Mouse (Mus musculus) naive thymus-derived CD4-positive, alpha-beta T cell, adult 2 months (primary cell): ENCODE data around the gene Tescl.
A peak's percentile ranks its signal among the peaks of the same experiment; 100 is the strongest.

ENCODE experiments used
- DNase-seq: peaks from one replicate; pipeline ENCODE4 v3.0.0-alpha.2; 2011; ENCODE audit warnings: low read depth

Tescl gene

GRCm38 (mm10) chr7:24299823-24300481 is 33.8 kb downstream of the Tescl start:
- no peak for DNase-seq

GRCm38 (mm10) chr7:24298973-24299708 is 34.6 kb downstream of the Tescl start:
- peak; percentile 80 for DNase-seq

DNA sequence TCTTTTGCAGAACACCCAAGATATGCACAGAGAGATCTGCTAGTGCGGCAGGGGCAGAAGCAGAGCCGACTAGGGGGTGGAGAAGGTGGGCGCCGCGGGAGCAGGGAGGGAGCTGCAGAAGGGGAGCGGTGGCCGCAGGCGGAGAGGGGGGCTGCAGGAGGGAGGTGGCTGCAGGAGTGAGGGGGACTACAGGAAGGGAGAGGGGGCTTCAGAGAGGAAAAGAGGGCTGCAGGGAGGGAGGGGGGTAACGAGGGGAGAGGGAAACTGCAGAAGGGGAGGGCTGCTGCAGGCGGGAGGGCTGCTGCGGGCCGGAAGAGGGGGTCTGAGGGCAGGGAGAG is 35.1 kb downstream of the Tescl start:
- no peak for DNase-seq

DNA sequence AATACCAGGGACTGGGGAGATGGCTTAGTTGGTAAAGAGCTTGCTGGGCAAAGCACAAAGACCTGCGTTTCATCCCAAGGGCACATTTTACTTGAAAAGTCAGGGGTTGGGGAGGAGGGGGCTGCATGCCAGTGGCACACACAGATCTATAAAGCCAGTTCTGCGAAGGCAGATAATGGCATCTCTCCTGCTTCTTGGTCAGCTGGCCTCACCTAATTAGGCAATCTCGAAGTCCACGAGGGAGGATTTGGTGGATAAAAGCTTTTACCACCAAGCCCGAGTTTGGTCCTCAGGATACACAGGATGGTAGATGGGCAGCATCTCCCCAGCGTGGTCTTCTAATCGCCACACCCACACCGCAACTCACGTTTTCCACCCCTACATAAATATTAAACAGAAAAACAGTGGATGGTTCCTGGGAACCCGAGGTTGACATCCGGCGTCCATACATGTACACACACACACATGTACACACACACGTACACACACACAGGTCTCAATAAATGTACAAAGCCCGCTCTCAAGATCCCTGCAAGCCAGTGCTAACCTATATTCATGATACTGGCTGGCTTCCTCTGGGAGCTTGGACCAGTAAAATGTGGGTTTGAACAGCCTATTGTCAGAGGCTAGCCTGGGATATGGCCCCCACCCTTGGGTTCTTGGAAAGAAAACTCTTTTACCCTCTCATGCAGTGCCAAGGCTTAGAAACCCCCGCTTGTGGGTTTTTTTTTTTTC is 36.2 kb downstream of the Tescl start:
- DNase-seq = no peak

- no peak for DNase-seq
These were observed 37.4 kb downstream of the Tescl start for GRCm38 (mm10) chr7:24296386-24296785.

DNA sequence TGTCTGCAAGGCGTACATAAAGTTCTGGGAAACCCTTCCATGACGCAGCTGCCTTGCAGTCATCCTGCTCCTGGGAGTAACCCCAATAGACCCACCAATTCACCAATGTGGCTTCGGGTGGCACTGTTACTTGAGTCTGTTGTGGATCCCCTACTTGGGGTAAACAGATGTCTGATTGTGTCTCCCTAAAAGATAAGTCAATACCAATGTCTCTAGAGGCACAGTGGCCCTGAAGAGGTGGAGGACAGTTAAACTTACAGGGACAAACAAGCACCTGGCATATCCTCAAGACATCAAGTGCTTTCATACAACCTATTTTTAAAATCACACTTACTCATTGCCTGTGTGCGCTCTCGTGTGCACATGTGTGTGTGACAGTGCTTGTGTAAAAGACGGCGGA is 38.4 kb downstream of the Tescl start:
- DNase-seq = no peak

GRCm38 (mm10) chr7:24294763-24295162 is 39.0 kb downstream of the Tescl start:
- DNase-seq = no peak

GRCm38 (mm10) chr7:24293061-24293851 is 40.5 kb downstream of the Tescl start:
- no peak for DNase-seq

- no peak for DNase-seq
These were observed 42.2 kb downstream of the Tescl start for GRCm38 (mm10) chr7:24291387-24292090.

GRCm38 (mm10) chr7:24290106-24290693 is 43.5 kb downstream of the Tescl start:
- no peak for DNase-seq

GRCm38 (mm10) chr7:24288512-24288911 is 45.2 kb downstream of the Tescl start:
- no peak for DNase-seq

GRCm38 (mm10) chr7:24287670-24288069 is 46.1 kb downstream of the Tescl start:
- DNase-seq = no peak

- DNase-seq = no peak
These were observed 46.8 kb downstream of the Tescl start for GRCm38 (mm10) chr7:24286916-24287315.

GRCm38 (mm10) chr7:24286090-24286489 is 47.6 kb downstream of the Tescl start:
- peak; percentile 32 for DNase-seq
